Mouse (Mus musculus) embryonic facial prominence, embryonic 15.5 days (tissue): ENCODE measurements around the gene Snrnp40. TPM values are rescaled to one million over a fixed set of nuclear protein-coding genes. Genes with fewer than 3 reads are reported as not detected.

Experiments
- ATAC-seq: fragments of 200-750 bp; cut with Nextera tagmentation; 2 replicates; pipeline ENCODE4 v1.8.0; 2017; ENCODE audit warnings: low read depth, moderate TSS enrichment; ENCODE audit not compliant: insufficient number of reproducible peaks, low FRiP score, low TSS enrichment
- H3K27ac ChIP-seq: fragments of 300-500 bp; sonication (generic); replicated peaks from 2 replicates; pipeline ENCODE4 v1.5.1; 2015; ENCODE audit warnings: mild to moderate bottlenecking, inconsistent platforms
- H3K27me3 ChIP-seq: fragments of 300-500 bp; sonication (generic); 2 replicates; pipeline ENCODE4 v1.6.1; 2015; ENCODE audit warnings: inconsistent platforms
- H3K36me3 ChIP-seq: fragments of 300-500 bp; sonication (generic); 2 replicates; pipeline ENCODE4 v1.6.1; 2015; ENCODE audit warnings: mild to moderate bottlenecking, inconsistent platforms
- H3K4me1 ChIP-seq: fragments of 300-500 bp; sonication (generic); 2 replicates; pipeline ENCODE4 v1.6.1; 2015; ENCODE audit warnings: inconsistent platforms
- H3K4me2 ChIP-seq: fragments of 300-500 bp; sonication (generic); replicated peaks from 2 replicates; pipeline ENCODE4 v1.6.1; 2015; ENCODE audit warnings: mild to moderate bottlenecking, inconsistent platforms
- H3K4me3 ChIP-seq: fragments of 300-500 bp; sonication (generic); replicated peaks from 2 replicates; pipeline ENCODE4 v1.5.1; 2015; ENCODE audit warnings: mild to moderate bottlenecking, inconsistent platforms
- H3K9ac ChIP-seq: fragments of 300-500 bp; sonication (generic); 2 replicates; pipeline ENCODE4 v1.6.1; 2015; ENCODE audit warnings: inconsistent platforms
- H3K9me3 ChIP-seq: fragments of 300-500 bp; sonication (generic); replicated peaks from 2 replicates; pipeline ENCODE4 v1.6.1; 2016; ENCODE audit warnings: inconsistent platforms
- WGBS: fragments of 180-500 bp; shearing (Covaris S2); methylation state at CpG from one replicate; pipeline ENCODE4 v1.1.7; 2015; 5-methylcytosine and 5-hydroxymethylcytosine counted together
- polyA plus RNA-seq: library from polyadenylated mRNA; unstranded; fragments of >200 nt; fragmentation: Nextera tagmentation; extraction: Ambion mirVana; gene quantifications from 2 replicates; pipeline ENCODE4 v1.2.1, GENCODE M21; 2015

Snrnp40 gene
- polyA plus RNA-seq: 132 and 134 TPM in 2 replicates

DNA sequence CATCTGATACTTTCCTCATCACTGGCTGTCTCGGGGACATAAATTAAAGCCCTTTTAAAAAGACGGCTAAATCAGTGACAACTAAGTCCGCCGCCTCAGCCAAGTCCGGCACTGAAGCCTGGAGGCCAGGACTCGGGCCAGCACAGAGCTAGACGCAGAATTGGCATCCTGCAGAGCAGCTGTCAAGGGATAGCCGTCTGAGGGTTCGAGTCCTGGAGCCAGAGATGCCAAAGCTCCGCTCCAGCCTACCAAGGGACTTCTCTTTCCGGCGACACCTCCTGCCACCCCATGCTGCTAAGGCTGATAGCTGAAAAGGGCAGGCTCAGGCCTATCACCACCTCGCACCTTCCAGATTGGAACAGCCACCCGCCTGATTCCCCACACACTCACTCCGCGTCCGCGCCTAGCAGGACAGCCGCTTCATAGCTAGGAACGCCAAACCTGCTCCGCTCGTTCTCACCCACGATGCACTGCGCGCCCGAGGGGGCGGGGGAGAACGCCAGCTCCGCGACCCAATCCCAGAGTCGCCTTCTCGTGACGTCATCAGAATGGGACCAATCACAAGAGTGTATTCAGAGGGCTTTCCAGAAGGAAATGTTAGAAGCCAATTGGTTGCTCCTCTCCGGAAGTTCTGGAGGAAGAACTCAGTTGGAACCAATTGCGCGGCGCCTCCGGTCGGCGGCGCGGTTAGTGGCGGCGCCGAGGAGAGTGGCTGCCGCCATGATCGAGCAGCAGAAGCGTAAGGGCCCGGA, at the start of gene Snrnp40, which contains the start of gene Zcchc17:
Gene Snrnp40, plus strand, starts transcription at position 647 of the 752 bp plus-strand sequence.
Gene Zcchc17, minus strand, starts transcription at position 458 of the 752 bp plus-strand sequence.
- Histone ChIP-seq H3K4me2 (peak within 1 kb of the TSS; percentile 73), H3K27ac (peak within 1 kb of the TSS; percentile 84), H3K4me1 (peaks cover 33% of the 10 kb centered on the region), H3K4me3 (peak within 1 kb of the TSS; percentile 99), H3K27me3 (no peaks in the 10 kb centered on the region), H3K9ac (peak within 1 kb of the TSS; percentile 97), H3K36me3 (peaks cover 24% of the 10 kb centered on the region), H3K9me3 (no peaks in the 10 kb centered on the region)
- peak; percentile 99 for ATAC-seq
- WGBS: under 1% methylated on average over 49 of the region's 49 CpGs

DNA sequence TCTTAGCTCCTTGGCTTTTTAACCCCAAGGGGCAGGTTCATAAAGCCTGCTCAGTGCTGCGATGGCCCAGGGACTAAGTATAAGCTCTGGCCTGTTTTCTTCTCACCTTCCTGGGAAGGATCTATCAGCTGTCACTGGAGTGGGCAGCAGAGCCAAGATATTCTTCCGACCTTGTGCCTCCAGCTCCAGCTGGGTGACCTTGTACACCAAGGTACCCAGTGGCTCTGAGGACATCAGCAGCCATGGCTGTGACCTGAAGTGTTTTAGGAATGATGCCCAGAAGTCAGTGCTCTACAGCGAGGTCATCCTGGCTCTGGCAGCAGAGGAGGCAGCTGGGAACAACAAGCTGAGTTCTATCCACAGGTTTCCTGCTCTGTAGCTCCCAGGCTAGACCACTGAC, 47.4 kb upstream of the Snrnp40 start:
- peaks cover 19% of the 10 kb centered on the region for H3K36me3 ChIP-seq
- H3K9me3 ChIP-seq: no peaks in the 10 kb centered on the region
- peaks cover 15% of the 10 kb centered on the region for H3K4me1 ChIP-seq
- H3K9ac ChIP-seq: no peak overlapping the region
- ATAC-seq: no peak
- no peak overlapping the region for H3K27ac ChIP-seq
- H3K4me2 ChIP-seq: no peak overlapping the region
- WGBS: 85% methylated on average over 3 of the region's 3 CpGs
- H3K4me3 ChIP-seq: no peak overlapping the region
- H3K27me3 ChIP-seq: peaks cover 32% of the 10 kb centered on the region

DNA sequence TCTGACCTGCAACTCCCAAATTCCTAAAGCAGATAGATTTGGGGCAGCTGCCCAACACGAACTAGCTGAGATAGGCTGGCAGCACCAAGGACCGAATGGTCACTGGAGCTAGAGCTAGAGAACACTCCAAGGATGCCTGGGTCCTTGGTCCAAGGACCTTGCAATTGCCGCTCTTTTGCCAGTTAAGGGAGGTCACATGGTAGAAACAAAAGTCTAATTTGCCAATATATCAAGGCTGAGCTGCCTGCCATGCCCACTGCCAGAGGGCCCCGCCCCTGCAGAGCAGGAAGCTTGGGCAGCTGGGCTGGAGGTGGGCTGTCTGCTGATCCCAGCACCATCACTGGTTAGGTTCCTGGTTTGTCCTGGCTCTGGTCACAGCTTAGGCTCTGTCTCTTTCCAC, 46.4 kb upstream of the Snrnp40 start:
- H3K4me3 ChIP-seq: no peak overlapping the region
- no peak overlapping the region for H3K9ac ChIP-seq
- peaks cover 24% of the 10 kb centered on the region for H3K27me3 ChIP-seq
- H3K9me3 ChIP-seq: no peaks in the 10 kb centered on the region
- no peak for ATAC-seq
- peaks cover 6% of the 10 kb centered on the region for H3K4me1 ChIP-seq
- peaks cover 21% of the 10 kb centered on the region for H3K36me3 ChIP-seq
- no peak overlapping the region for H3K4me2 ChIP-seq
- WGBS: 95% methylated on average over 4 of the region's 4 CpGs
- H3K27ac ChIP-seq: no peak overlapping the region

DNA sequence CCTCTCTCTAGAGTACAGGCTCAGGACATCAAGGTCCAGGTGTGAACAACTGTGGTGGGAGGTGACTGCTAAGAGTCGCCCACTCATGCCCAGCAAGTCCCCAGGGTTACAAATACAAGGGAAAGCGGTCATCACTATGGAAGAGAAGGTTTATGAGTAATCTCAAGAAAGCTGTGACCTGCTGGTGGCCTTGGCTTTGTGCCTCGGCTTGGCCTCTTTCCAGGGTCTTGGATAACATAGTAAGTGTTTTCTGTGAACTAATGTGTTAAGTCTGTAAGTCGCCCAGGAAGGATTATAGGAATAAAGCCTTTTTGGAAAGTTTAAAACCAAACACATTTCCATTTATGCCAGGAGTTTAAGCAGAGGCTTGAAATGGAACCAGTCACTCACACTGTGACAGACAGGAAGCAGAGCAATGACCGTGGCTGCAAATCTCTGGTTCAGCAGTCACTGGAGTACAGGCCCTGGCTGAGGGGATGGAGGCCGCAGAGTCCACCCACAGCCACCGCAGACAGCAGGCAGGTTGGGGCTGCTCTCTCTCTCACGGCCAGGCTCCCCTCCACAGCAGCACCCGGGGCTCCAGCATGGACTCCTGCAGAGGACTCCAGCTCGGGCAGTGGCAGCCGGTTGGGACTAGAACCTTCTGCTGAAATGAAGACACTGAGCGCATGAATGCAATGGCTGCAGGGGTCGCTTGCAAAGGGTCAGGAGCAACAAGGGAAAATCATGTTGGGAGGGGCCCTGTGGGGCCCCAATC, 44.0 kb upstream of the Snrnp40 start:
- H3K9ac ChIP-seq: no peak overlapping the region
- no peaks in the 10 kb centered on the region for H3K4me1 ChIP-seq
- peaks cover 38% of the 10 kb centered on the region for H3K36me3 ChIP-seq
- no peak overlapping the region for H3K4me3 ChIP-seq
- H3K9me3 ChIP-seq: no peaks in the 10 kb centered on the region
- H3K27ac ChIP-seq: no peak overlapping the region
- WGBS: 74% methylated on average over 13 of the region's 13 CpGs
- ATAC-seq: no peak
- H3K27me3 ChIP-seq: peaks cover under 1% of the 10 kb centered on the region; the same call in 1 of the 2 replicates
- no peak overlapping the region for H3K4me2 ChIP-seq

DNA sequence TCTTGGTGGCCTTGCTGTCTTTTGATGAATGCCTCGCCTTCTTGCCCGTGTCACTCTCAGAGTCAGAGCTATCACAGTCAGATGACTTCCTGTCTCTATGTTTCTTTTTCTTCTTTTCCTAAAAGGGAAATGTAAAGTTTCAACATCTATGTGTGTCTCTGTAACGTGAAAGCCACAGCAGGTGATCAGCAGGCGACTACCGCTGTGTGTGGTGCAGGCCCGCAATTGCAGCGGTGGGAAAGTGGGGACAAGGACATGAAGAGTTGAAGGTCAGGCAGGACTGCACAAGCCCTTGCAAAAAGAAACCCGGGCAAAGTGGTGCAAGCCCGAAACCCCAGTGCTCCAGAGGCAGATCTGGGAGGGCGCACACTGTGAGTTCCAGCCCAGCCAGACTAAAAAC, 43.2 kb upstream of the Snrnp40 start:
- Histone ChIP-seq H3K4me2 (no peak overlapping the region), H3K4me1 (no peaks in the 10 kb centered on the region), H3K9ac (no peak overlapping the region), H3K9me3 (no peaks in the 10 kb centered on the region), H3K36me3 (peaks cover 43% of the 10 kb centered on the region), H3K27me3 (no peaks in the 10 kb centered on the region), H3K4me3 (no peak overlapping the region), H3K27ac (no peak overlapping the region)
- no peak for ATAC-seq
- WGBS: 79% methylated on average over 10 of the region's 10 CpGs

DNA sequence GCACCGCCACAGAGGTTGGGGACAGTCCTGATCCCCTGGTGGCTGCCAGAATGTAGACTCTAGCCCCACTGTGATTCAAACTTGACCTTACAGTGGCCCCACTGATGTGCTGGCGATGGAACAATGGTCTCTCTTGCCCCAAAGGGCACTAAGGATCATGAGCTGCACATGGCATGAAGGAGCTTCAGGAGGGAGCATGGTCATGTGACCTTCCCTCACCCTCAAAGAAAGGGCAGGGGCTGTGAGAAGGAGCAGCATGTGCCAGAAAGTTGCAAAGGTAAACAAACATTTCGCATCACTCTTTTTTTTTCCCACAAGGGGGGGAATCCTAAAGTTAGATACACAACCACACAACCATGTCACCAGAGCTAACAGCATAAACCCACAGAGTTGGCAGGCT, 41.8 kb upstream of the Snrnp40 start:
- H3K9ac ChIP-seq: no peak overlapping the region
- no peak for ATAC-seq
- no peaks in the 10 kb centered on the region for H3K4me1 ChIP-seq
- H3K27me3 ChIP-seq: no peaks in the 10 kb centered on the region
- 70% methylated on average over 3 of the region's 3 CpGs for WGBS
- H3K27ac ChIP-seq: no peak overlapping the region
- H3K9me3 ChIP-seq: no peaks in the 10 kb centered on the region
- no peak overlapping the region for H3K4me2 ChIP-seq
- H3K36me3 ChIP-seq: peaks cover 56% of the 10 kb centered on the region
- no peak overlapping the region for H3K4me3 ChIP-seq

DNA sequence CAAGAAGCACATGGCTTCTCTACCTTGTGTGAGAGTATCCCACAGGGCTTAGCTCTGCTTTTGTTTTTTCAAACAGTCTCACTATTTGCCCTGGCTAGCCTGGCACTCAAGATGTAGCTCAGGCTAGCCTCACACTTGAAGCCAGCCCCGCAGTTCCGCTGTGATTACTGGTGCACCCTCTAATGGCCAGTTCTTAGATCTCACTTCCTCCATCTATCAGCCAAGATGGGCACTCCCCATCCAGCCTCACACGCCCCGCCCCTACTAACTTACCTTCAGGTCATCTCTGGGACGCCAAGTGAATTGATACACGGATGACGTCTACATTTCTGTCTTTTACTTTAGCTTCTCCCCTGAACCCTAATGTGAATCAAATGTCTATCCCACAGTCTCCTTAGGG, 40.4 kb upstream of the Snrnp40 start:
- H3K9me3 ChIP-seq: no peaks in the 10 kb centered on the region
- no peak overlapping the region for H3K9ac ChIP-seq
- WGBS: 84% methylated on average over 7 of the region's 7 CpGs
- ATAC-seq: no peak
- H3K4me1 ChIP-seq: no peaks in the 10 kb centered on the region
- H3K27ac ChIP-seq: no peak overlapping the region
- H3K27me3 ChIP-seq: no peaks in the 10 kb centered on the region
- no peak overlapping the region for H3K4me3 ChIP-seq
- no peak overlapping the region for H3K4me2 ChIP-seq
- peaks cover 65% of the 10 kb centered on the region for H3K36me3 ChIP-seq

DNA sequence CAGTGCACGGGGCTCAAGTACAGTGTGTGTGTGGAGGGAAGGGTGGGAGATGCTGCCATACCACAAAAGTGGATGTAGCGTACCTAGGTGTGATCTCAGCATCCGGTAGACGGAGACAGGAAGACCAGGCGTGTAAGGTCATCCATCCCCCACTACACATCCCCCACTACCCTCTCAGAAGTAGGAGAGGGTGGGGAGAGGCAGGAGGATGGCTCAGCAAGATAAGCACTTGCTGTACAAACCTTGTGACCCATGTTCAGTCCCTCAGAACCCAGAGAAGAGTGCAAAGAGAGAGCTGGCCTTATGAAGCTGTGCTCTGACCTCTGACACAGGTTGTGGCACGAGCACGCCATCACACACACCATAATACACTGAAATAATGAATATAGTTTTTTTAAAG, 38.3 kb upstream of the Snrnp40 start:
- Histone ChIP-seq H3K4me3 (no peak overlapping the region), H3K9ac (no peak overlapping the region), H3K36me3 (peaks cover 66% of the 10 kb centered on the region), H3K27ac (no peak overlapping the region), H3K4me1 (no peaks in the 10 kb centered on the region), H3K4me2 (no peak overlapping the region), H3K27me3 (no peaks in the 10 kb centered on the region), H3K9me3 (no peaks in the 10 kb centered on the region)
- ATAC-seq: no peak
- WGBS: 90% methylated on average over 7 of the region's 7 CpGs

DNA sequence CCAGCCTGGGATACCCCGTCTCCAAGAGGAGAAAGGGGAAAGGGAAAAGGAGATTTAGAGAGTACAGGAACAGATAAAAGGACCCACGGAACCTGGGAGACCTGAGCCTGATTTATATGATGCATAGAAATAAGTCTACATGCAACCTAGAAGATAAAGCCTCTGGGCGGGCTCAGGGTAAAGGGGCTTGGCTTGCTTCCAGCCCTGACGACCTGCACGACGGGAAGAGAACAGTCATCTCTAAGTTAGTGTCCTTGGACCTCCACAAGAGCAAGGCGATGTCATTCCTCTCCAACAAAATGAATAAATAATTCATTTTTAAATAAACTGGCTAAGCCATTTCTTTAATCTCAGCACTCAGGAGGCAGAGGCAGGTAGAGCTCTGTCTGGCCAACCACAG, 37.4 kb upstream of the Snrnp40 start:
- H3K27ac ChIP-seq: no peak overlapping the region
- H3K36me3 ChIP-seq: peaks cover 74% of the 10 kb centered on the region
- no peak for ATAC-seq
- no peaks in the 10 kb centered on the region for H3K4me1 ChIP-seq
- no peak overlapping the region for H3K9ac ChIP-seq
- H3K9me3 ChIP-seq: no peaks in the 10 kb centered on the region
- no peak overlapping the region for H3K4me3 ChIP-seq
- 74% methylated on average over 7 of the region's 7 CpGs for WGBS
- no peak overlapping the region for H3K4me2 ChIP-seq
- no peaks in the 10 kb centered on the region for H3K27me3 ChIP-seq

DNA sequence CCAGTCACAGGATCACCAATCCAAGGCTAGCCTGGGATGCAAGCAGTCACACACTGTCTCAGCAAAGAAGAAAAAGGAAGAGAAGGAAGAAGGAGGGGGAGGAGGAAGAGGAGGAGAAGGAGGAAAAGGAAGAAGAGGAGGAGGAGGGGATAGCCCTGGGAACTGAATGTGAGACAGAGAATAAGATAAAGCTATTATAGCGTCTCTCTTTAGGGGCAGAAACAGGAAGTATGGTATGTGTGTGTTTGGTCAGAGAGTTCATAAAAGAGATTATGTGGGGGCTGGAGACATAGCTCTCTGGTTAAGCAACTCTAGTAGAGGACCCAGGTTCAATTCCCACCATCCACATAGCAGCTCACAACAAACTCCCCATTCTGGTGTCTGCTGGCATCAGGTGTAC, 36.8 kb upstream of the Snrnp40 start:
- Histone ChIP-seq H3K4me2 (no peak overlapping the region), H3K36me3 (peaks cover 79% of the 10 kb centered on the region), H3K27ac (no peak overlapping the region), H3K4me3 (no peak overlapping the region), H3K4me1 (no peaks in the 10 kb centered on the region), H3K9ac (no peak overlapping the region), H3K27me3 (no peaks in the 10 kb centered on the region), H3K9me3 (no peaks in the 10 kb centered on the region)
- WGBS: 81% methylated on average over 1 of the region's 1 CpGs
- ATAC-seq: no peak

DNA sequence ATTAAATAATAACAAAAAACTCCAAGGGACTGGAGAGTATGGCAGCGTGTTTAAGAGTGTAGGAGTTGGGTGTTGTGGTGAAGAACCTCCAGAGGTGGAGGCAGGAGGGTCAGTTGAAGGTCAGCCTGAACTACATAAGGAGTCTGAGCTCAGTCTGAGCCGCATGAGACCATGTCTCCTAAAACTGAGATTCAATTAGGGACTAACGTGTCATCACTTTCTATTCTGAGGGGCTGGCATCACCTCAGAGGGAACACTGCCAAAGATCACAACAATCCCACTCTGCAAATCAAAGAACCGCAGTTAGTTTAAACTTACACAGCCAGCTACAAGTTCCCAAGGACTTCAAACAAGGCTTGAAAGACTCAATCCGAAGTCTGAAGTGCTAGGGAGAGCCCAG, 36.3 kb upstream of the Snrnp40 start:
- WGBS: 76% methylated on average over 5 of the region's 5 CpGs
- Histone ChIP-seq H3K4me1 (no peaks in the 10 kb centered on the region), H3K4me3 (no peak overlapping the region), H3K9me3 (no peaks in the 10 kb centered on the region), H3K36me3 (peaks cover 81% of the 10 kb centered on the region), H3K4me2 (no peak overlapping the region), H3K27me3 (no peaks in the 10 kb centered on the region), H3K27ac (no peak overlapping the region), H3K9ac (no peak overlapping the region)
- ATAC-seq: no peak
